Mouse (Mus musculus): ENCODE measurements around the gene Ncstn.

Gene Ncstn

DNA sequence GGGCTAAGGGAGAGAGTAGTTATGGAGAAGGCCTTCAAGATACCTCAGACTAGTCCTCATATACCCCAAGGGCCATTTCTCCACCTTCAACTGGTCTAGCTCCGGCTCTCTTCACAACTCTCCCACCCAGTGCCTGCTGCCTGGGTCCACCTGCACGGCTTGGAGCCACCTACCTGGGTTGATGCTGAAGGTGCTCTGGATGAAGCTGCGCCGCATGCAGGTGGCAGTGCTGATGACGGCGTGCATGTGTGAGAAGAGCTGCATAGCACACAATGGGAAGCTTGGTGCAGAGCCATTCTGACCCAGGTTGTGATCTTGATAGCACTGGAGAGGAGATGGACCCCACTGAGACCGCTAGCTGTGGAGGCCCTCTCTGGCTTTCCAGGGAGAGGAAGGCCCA lies 10.0 kb downstream of the Ncstn start:
- no peak for DNase-seq (ENCODE audit: low spot score in 2 of 2)

DNA sequence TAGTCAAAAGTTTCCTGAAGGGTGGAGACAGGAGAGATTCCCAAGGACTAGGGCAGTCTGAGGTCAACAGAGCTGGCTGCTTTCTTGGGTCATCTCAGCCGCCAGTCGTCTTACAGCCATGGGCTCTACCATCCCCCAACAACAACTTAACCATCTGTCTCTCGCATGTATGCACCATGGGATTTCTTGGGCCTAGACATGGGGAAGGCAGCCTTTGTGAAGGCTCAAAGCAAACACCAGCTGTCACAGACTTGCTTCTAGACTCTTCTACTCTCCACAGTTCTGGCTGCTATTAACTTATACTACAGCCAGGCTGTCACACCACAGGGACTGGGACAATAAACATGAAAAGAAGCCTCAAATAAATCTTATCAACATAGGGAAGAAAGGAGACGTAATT lies 11.0 kb downstream of the Ncstn start:
- DNase-seq (ENCODE audit: low spot score in 2 of 2), result no peak

DNA sequence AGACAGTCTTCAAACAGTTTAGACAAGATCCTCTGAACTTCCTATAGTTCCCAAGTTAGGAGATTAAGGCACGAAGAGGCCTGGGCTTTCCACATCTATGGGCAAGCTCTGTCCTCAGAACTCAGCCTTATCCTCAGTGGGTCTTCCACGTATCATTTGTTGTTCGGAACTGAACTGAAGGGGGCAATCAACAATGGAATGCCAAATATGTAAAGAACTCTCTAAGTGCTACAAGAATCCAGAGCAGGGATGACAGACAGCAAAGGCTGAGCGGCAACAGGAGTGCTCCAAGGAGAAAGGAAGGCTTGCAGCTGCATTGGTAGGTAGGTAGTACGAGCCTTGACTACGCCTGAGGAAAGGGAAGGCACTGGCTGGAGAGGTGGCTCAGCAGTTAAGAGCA lies 12.4 kb downstream of the Ncstn start:
- DNase-seq (ENCODE audit: low spot score in 2 of 2), result no peak

DNA sequence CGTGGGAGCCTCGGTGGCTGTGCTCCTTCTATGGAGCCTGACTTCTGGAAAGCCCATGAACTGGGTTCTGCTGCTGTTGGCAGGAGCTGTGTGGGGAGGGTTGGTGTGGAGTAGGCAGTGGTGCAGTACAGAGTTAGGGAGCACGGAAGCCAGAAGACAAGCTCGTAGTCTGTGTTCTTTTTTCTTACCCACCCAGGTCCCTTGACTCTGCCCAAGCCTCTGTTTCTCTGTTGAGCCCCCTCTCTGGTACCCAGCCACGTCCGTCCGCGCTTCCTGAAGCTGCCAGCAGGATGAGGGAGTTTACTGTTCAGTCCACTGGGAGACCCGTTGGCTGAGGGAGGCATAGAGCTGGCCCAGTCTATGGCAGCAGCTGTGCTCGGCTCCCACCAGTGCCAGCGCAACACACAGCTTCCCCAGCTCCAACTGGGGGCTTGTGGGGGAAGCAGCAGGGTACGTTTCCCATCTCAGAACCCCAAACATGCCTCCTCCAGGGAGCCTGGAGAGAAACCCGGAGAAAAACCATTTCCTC lies 17.9 kb downstream of the Ncstn start:
- DNase-seq (ENCODE audit: low spot score in 2 of 2), result peak in 1 of 2 experiments; percentile 15

DNA sequence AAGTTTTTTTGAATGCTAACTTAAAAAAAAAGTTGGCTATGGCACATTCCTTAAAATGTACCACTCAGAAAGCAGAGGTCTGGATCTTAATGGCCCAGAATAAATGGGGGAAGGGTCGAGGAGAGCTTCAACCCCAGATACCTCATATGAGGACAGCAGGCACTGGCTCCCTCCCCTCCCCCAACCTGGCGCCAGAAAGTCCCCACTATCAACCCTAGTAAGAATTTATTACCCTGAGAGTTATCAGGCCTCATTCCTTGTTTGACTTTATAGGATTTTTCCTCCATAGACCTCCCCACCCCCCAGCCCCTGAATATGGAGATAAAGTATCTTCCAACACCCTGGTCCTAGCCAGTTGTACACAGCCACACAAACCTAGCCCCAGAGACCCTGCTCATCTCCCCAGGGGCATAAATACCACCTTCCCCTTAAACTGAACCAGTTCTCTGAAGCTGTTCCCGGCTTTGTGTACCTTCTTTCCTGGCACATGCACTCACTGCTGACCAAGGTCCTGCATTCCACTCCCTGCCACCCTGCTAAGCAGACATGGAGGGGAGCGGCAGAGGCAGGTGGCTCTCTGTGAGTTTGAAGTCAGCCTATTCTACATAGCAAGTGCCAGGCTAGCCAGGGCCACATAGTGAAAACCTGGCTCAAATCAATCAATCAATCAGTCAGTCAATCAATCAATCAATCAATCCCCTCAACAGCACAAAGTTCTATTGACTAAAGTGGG lies 19.1 kb downstream of the Ncstn start:
- no peak for DNase-seq (ENCODE audit: low spot score in 2 of 2)

DNA sequence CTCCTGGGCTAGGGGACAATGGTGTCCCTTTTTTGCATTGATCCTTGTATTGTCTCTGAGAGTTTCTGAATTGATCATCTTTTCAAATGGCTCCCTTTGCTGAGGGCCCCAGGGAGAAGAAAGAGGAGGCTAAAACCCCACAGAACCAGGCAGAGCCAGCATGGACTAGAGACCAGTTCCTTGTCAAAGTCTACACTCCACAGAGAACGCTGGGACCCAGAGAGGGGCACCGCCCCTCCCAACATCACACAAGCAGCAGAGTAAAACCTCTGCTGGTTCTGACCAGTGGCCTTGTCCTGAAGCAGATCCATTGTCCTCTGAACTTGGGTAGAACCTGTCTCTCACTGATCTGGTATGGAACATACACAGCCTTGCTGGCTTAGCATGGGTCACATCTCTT lies 20.5 kb downstream of the Ncstn start:
- DNase-seq (ENCODE audit: low spot score in 2 of 2), result no peak

DNA sequence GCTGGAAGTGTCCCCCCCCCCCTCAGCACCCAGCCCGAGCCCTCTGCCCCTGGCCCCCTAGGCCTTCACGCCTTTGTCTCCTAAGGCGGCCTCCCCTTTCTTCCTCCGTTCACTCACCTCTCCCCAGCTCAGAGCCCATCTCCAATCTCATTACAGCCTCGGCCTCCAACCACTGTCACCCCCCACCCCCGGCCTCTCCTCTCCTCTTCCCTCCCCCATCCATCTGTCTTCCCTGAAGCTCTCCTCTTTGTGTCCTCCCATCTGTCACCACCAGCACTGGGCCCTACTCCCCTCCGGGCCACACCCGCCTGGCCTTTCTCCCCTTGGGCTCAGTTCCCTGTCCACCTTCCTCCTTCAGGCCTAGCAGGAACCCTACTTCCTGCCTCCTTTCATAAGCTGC lies 21.4 kb downstream of the Ncstn start:
- DNase-seq (ENCODE audit: low spot score in 2 of 2), result no peak

DNA sequence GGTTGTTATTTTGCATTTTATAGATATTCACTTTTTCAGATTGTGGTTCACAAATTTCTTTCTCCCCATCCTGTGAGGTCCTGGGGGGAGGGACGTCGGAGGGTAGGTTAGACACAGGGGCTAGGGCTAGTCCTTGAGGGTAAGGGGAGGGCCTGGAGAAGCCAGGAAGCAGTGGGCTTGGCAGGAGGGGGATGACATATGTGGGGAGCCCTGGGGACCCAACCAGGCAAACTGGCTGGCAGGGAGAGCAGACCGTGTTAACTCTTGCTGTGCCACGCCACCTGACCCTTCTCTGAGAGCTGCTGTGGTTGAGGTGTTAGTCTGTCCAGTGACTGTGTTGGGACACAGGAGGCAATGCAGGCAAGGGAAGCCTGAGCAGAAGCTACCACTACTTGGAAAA lies 21.9 kb downstream of the Ncstn start:
- DNase-seq (ENCODE audit: low spot score in 2 of 2), result no peak

DNA sequence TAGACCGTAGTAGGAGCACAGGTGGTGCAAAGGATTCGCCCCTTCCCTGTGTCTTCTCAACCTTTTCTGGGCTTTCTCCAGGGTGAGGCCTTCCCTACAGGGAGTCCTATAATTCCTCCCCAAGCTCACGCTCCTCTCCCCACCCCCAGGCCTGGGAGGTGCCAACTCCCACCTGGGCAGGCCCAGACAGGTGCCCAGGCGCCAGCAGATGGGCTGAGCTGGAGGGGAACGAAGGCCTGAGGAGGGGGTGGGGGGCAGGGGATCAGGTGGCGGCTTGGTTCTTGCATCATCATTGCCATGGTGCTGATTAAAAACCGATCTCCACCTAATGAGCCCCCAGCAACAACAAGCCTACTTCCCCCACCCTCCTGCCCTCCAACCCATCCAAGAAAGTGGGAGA lies 23.7 kb downstream of the Ncstn start:
- DNase-seq (ENCODE audit: low spot score in 2 of 2), result no peak

DNA sequence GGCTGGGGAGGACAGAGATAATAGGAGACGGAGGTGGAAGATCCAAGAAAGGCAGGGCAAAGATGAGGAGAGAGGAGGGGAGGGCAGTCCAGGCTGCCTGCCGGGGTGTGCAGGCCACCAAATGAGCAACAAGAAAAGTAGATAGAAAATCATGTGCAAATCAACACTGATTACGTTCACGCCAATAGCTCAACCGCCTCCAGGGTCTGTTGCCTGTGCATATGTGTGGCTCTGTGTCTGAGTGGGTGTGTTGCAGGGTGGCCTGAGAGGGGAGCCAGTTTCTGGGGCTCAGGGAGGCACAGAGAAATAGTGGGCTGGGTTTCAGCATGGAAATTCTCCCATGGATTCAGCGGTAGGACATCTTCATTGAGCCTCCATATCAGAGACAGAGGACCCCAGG lies 24.3 kb downstream of the Ncstn start:
- DNase-seq (ENCODE audit: low spot score in 2 of 2), result no peak

DNA sequence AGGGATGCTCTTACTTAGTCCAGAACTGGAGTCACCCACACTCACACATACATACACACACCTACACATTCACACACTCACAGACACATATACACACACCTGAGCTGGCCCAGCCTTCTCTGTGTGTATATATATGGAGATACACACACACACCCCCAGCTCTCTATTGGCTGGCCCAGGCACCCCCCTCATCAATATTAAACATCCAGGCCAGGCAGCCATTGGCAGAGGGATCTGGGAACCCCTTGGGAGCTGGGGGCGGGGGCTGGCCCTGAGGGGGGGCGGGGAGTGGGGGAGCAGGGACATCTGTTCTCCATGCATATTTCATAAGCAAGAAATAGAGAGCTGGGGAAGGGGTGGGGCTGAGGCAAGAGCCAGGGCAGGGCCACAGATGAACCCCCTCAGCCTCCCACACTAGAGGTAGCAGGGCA lies 25.1 kb downstream of the Ncstn start, which contains the start of gene Nhlh1:
Gene Nhlh1, minus strand, starts transcription at position 83 of the 431 bp plus-strand sequence.
- peak in 1 of 2 experiments; percentile 13 for DNase-seq (ENCODE audit: low spot score in 2 of 2)

DNA sequence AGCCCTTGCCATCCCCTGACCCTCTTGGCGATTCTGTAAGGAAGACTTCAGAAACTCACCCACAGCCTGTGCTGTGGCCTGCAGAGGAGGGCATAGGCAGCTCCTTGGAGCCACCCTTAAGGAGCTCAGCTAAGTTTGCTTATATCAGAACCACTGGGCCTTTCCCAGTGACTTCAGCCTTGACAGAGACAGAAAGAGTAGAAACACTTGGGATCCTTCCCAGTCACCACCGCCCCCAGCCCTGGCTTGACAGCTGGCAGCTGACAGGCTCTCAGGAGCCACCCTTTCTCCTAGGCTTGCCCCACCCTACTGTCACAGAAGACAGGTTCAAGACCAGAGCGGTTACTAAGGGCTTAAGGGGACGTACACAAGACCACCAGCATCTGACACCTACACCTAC lies 26.3 kb downstream of the Ncstn start:
- peak in 1 of 2 experiments; percentile 53 for DNase-seq (ENCODE audit: low spot score in 2 of 2)

DNA sequence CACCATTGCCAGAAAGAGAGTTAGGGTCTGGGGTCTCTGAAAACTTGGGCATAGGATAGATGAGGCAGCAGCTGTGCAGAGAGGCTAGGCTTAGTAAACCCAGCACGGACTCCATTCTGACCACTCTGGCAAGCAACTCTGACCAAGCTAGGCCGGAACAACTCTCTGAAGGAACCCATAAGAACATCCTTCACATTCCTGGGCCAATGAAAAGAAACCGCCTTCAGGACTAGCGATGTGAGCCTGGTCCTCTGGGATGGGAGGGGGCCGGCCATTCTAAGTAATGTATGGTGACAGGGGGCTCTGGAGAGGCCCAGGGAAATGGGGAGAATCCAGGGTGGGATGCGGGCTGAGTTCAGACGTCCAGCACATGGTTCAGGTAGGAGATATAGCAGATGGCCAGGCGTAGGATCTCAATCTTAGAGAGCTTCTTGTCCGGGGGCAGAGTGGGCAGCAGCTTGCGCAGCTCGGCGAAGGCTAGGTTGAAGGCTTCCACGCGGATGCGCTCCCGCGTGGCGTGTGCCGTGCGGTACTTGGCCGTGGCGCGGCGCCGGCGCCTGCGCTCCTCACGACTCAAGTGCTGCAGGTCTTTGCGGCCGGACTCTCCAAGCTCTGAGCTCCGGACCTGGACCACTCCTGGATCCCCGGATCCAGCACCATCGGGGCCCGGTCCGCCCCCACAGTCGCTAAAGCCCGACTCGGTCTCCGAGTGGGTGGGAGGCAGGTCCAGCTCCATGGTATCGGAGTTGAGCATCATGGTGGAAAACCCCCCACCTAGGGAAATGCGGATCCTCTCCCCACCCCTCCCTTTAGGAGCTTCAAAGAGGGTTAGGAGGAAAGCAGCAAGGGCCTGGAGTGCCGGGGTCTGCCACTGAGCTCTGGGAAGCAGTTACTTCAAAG lies 28.8 kb downstream of the Ncstn start:
- DNase-seq (ENCODE audit: low spot score in 2 of 2), result peak in 1 of 2 experiments; percentile 20

DNA sequence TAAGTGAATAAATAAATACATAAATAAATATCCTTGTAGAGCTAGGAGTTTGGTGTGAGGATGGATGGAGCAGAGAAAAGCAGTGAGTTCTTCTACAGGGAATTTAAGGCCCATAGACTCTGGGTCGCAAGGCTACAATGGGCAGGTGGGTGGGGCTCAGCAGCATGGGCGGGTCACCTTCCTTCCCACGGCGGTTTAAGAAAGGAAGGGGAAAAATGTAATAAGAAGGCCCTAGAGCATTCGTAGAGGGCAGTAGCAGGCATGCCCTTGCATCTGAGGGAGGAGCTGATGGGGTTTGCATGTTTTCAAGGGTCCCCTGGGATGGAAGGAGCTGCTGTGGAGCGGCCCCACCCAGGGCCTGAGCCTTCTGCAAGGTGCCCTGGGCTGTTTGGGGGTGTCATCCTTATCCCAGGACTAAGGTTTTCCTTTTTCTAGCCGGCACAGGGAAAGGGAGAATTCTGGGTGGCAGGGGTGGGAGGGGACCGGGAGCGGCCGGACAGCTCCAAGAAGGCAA lies 29.8 kb downstream of the Ncstn start:
- DNase-seq (ENCODE audit: low spot score in 2 of 2), result no peak

DNA sequence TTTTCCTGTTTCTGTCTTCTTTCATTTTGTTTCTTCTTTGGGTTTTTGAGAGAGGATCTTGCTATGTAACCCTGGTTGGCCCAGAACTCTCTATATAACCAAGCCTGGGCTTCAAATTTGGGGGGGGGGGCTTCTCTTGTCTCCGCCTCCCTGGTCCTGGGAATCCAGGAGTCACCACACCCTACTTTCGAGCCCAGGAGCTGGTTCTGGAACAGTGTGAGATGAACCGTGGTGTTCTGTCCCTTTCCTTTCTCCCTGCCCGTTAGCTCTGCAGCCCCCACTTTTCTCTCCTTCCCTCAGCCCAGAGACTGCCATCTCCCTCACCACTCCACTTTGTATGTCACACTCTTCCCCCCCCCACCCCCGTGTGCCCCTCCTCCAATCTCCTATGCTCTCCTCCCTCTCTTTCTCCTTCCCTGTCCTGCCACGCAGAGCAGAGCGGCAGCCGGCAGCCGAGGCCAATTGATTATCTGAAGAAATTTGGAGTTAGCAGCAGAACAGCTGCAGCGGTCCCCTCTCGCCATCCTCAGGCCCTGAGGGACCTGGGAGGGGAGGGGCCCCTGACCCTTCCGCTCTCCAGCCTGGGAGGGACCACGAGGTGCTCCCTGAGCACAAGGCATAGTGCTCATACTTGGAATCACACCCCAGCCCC lies 33.3 kb downstream of the Ncstn start:
- DNase-seq (ENCODE audit: low spot score in 2 of 2), result no peak

DNA sequence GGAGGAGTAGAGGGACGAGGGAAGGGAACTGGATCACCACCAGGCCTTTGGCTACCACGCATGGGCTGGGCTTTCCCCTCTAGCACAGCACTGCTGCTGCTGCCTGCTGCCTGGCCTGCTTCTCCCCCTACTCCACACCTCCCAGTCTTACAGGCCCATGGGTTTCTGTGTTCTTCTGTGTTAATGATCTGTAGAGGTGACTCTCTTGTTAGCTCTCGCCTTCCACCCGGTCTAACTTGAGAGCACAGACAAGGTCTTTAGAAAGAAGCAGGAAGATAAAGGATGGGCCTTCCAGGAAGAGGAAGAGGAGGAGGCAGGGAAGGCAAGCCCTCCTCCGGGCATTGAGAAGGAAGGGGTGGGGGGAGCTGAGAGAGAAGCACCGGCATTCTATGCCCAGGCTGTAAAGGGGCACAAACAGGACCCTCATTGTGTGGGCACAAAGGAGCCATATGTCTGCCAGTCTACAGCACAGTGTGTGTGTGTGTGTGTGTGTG lies 34.3 kb downstream of the Ncstn start:
- no peak for DNase-seq (ENCODE audit: low spot score in 2 of 2)

DNA sequence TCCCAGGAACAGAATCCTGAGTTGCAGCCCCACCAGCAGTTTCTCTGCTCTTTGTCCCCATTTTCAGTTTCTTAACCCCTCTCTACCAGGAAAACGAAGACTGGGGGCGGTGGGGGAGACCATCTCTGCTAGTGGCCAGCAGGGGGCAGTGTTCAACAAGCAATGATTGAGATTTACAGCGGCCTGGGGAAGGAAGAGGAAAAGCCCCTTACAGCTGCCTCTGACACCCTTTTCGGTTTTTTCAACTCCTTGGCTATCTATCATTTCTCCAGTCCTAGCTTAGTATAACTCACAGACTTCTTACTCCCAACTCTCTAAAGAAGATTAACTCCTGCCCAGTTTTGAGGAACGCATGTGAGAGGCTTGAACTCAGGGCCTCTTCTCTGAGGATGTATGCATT lies 35.7 kb downstream of the Ncstn start:
- DNase-seq (ENCODE audit: low spot score in 2 of 2), result peak in 1 of 2 experiments; percentile 60

DNA sequence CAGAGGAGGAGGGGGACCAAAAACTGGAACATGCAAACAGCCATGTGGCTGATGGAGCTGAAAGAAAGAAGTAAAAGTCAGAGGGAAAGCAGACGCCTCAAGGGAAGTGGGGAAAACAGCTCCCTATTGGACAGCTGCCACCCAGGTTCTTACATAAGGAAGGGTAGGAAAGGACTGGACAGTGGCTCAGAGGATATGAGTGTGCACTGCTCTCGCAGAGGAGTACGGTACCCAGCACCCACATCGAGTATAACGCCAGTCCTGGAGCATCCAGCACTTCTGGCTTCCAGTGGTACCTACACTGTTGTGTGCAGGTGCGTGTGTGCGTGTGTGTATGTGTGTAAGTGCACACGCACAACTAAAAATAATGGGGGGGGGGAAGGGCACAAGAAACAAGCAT lies 36.2 kb downstream of the Ncstn start:
- DNase-seq (ENCODE audit: low spot score in 2 of 2), result no peak

DNA sequence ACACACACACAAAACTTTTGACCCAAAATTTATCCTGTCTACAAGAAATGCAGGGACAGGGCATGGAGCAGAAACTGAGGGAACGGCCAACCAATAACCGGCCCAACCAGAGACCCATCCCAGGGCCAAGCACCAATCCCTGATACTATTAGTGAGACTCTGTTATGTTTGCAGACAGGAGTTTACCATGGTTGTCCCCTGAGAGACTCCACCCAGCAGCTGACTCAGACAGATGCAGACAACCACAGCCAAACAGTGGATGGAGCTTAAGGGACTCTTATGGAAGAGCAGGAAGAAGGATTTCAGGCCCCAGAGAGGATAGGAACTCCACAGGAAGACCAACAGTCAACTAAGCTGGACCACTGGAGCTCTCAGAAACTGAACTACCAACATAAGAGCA lies 52.7 kb downstream of the Ncstn start:
- DNase-seq (ENCODE audit: low spot score in 2 of 2), result no peak

DNA sequence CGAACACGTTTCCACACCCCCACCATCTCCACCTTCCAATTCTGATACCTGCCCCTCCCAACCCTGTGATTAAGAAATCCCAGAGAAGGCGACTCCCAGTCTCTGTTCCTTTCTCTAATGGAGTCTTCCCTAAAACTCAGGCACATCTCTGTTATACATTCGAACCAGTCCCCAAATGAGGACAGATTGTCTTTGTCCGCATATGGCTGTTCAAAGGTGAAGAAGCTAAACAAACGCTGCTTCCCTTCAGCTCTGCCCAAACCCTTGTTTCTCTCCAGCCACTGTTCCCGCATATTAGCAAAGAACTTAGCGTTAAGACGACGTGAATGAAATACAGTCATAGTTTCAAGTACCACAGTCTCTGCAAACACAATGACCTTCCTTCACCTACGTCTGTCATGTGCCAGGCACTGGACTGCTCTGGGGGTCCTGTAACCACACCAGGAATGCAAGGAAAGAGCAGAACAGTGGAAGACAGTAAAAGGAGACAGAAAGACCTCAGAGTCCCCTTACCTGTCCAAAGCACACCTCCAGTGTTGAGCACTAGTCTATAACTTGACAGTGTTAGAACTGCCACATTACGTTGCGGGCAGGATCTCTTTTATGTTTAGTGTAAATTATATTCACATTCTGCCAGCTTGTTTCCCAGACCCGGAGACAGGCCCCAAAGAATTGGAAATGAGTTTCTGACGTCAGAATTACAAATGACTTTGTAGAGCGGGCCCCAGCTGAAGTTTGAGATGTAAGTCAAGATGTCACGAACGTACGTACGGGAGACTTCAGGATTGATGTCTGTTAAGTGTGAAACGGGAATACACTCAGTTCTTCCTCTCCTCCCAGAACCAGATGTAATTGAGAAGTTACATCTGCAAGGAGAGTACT lies 54.0 kb downstream of the Ncstn start, which contains the start of gene Vangl2:
Gene Vangl2, minus strand, starts transcription at position 51 of the 882 bp plus-strand sequence.
- no peak for DNase-seq (ENCODE audit: low spot score in 2 of 2)

DNA sequence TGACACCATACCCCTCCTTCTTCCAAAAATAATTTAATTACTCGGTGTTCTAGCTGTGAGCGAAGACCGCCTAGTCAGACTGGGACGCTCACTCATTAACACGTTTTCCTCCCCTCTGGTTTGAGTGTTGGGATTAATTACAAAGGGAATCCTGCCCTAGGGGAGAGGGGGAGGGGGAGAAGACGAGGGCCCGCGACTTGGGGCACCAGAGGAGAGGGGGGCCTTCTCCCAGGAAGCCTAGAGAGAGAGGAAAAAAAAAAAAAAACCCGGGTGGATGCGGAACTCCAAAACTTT lies 54.8 kb downstream of the Ncstn start:
- no peak for DNase-seq (ENCODE audit: low spot score in 2 of 2)
